Mouse (Mus musculus) megakaryocyte, embryonic 14.5 days (primary cell): ENCODE data around the gene Olfr1310.

ENCODE experiments used
- FLI1 ChIP-seq: IDR thresholded peaks from 2 replicates; pipeline ENCODE4 v1.6.1; 2012; ENCODE audit warnings: low read length, inconsistent platforms, mixed read lengths
- GATA1 ChIP-seq: IDR thresholded peaks from 3 replicates; pipeline ENCODE4 v1.6.1; 2012; ENCODE audit warnings: mixed read lengths, low read length, inconsistent platforms, borderline replicate concordance

GRCm38 (mm10) chr2:111990181-111990580 lies 22.3 kb downstream of the Olfr1310 start, which contains the start of gene Olfr1309:
- TF ChIP-seq GATA1 = no peak
- TF ChIP-seq FLI1 = no peak
